Mouse (Mus musculus): ENCODE measurements at regions not wholly inside any gene's neighbourhood (a gene's known extent, or its start where the extent isn't known, plus 50 kb on each side); places are given as distances from the start of the nearest gene placed in this dataset.

GRCm38 (mm10) chr6:101858895-101859294 lies 481.2 kb upstream of the Pdzrn3 start:
- WGBS = 82% methylated on average over 5 of the region's 5 CpGs
- Histone ChIP-seq H3K4me1 (ENCODE audit: control insufficient read depth, insufficient read depth, low read length) (no peaks in the 10 kb centered on the region), H3K27me3 (ENCODE audit: control insufficient read depth, insufficient read depth, low read length) (no peaks in the 10 kb centered on the region), H3K4me3 (replicated peaks; ENCODE audit: insufficient read depth, low read depth, low read length) (no peak overlapping the region), H3K27ac (ENCODE audit: insufficient read depth, low read length) (no peak overlapping the region)
- no peak for DNase-seq
- TF ChIP-seq POLR2A (IDR thresholded peaks at IDR 0.05; ENCODE audit: borderline replicate concordance, insufficient read depth, low read length) (no peak), CTCF (IDR thresholded peaks at IDR 0.05; ENCODE audit: borderline replicate concordance, insufficient read depth, low read depth, low read length) (no peak)

- 92% methylated on average over 4 of the region's 4 CpGs for WGBS
- Histone ChIP-seq H3K4me1 (ENCODE audit: control insufficient read depth, insufficient read depth, low read length) (no peaks in the 10 kb centered on the region), H3K4me3 (replicated peaks; ENCODE audit: insufficient read depth, low read depth, low read length) (no peak overlapping the region), H3K27me3 (ENCODE audit: control insufficient read depth, insufficient read depth, low read length) (no peaks in the 10 kb centered on the region), H3K27ac (ENCODE audit: insufficient read depth, low read length) (no peak overlapping the region)
- DNase-seq = no peak
- TF ChIP-seq CTCF (IDR thresholded peaks at IDR 0.05; ENCODE audit: borderline replicate concordance, insufficient read depth, low read depth, low read length) = no peak
- TF ChIP-seq POLR2A (IDR thresholded peaks at IDR 0.05; ENCODE audit: borderline replicate concordance, insufficient read depth, low read length) = no peak
These were observed 463.0 kb upstream of the Pdzrn3 start for GRCm38 (mm10) chr6:101840695-101841094.

- no peaks in the 10 kb centered on the region for H3K27me3 ChIP-seq (ENCODE audit: control insufficient read depth, insufficient read depth, low read length)
- DNase-seq = peak in 1 of 2 experiments; percentile 6
- no peak overlapping the region for H3K4me3 ChIP-seq (replicated peaks; ENCODE audit: insufficient read depth, low read depth, low read length)
- no peaks in the 10 kb centered on the region for H3K4me1 ChIP-seq (ENCODE audit: control insufficient read depth, insufficient read depth, low read length)
- WGBS = 5% methylated on average over 6 of the region's 6 CpGs
- TF ChIP-seq CTCF (IDR thresholded peaks at IDR 0.05; ENCODE audit: borderline replicate concordance, insufficient read depth, low read depth, low read length) = no peak
- no peak for TF ChIP-seq POLR2A (IDR thresholded peaks at IDR 0.05; ENCODE audit: borderline replicate concordance, insufficient read depth, low read length)
- no peak overlapping the region for H3K27ac ChIP-seq (ENCODE audit: insufficient read depth, low read length)
These were observed 459.9 kb upstream of the Pdzrn3 start for GRCm38 (mm10) chr6:101837563-101837962.

- no peaks in the 10 kb centered on the region for H3K4me1 ChIP-seq (ENCODE audit: control insufficient read depth, insufficient read depth, low read length)
- TF ChIP-seq CTCF (IDR thresholded peaks at IDR 0.05; ENCODE audit: borderline replicate concordance, insufficient read depth, low read depth, low read length) (no peak), POLR2A (IDR thresholded peaks at IDR 0.05; ENCODE audit: borderline replicate concordance, insufficient read depth, low read length) (no peak)
- H3K27me3 ChIP-seq (ENCODE audit: control insufficient read depth, insufficient read depth, low read length) = no peaks in the 10 kb centered on the region
- 24% methylated on average over 2 of the region's 2 CpGs for WGBS
- DNase-seq = no peak
- no peak overlapping the region for H3K27ac ChIP-seq (ENCODE audit: insufficient read depth, low read length)
- no peak overlapping the region for H3K4me3 ChIP-seq (replicated peaks; ENCODE audit: insufficient read depth, low read depth, low read length)
These were observed 416.3 kb upstream of the Pdzrn3 start for GRCm38 (mm10) chr6:101793986-101794385.

- no peak overlapping the region for H3K4me3 ChIP-seq (replicated peaks; ENCODE audit: insufficient read depth, low read depth, low read length)
- H3K27me3 ChIP-seq (ENCODE audit: control insufficient read depth, insufficient read depth, low read length) = no peaks in the 10 kb centered on the region
- no peaks in the 10 kb centered on the region for H3K4me1 ChIP-seq (ENCODE audit: control insufficient read depth, insufficient read depth, low read length)
- H3K27ac ChIP-seq (ENCODE audit: insufficient read depth, low read length) = no peak overlapping the region
- TF ChIP-seq POLR2A (IDR thresholded peaks at IDR 0.05; ENCODE audit: borderline replicate concordance, insufficient read depth, low read length) (no peak), CTCF (IDR thresholded peaks at IDR 0.05; ENCODE audit: borderline replicate concordance, insufficient read depth, low read depth, low read length) (no peak)
- WGBS = 96% methylated on average over 3 of the region's 3 CpGs
- DNase-seq = no peak
These were observed 400.2 kb upstream of the Pdzrn3 start for GRCm38 (mm10) chr6:101777864-101778263.

GRCm38 (mm10) chr6:101773151-101773550 lies 395.5 kb upstream of the Pdzrn3 start:
- no peak for TF ChIP-seq POLR2A (IDR thresholded peaks at IDR 0.05; ENCODE audit: borderline replicate concordance, insufficient read depth, low read length)
- no peak for TF ChIP-seq CTCF (IDR thresholded peaks at IDR 0.05; ENCODE audit: borderline replicate concordance, insufficient read depth, low read depth, low read length)
- DNase-seq = no peak
- H3K27me3 ChIP-seq (ENCODE audit: control insufficient read depth, insufficient read depth, low read length) = no peaks in the 10 kb centered on the region
- no peak overlapping the region for H3K4me3 ChIP-seq (replicated peaks; ENCODE audit: insufficient read depth, low read depth, low read length)
- 87% methylated on average over 5 of the region's 5 CpGs for WGBS
- no peaks in the 10 kb centered on the region for H3K4me1 ChIP-seq (ENCODE audit: control insufficient read depth, insufficient read depth, low read length)
- no peak overlapping the region for H3K27ac ChIP-seq (ENCODE audit: insufficient read depth, low read length)

- Histone ChIP-seq H3K4me1 (ENCODE audit: control insufficient read depth, insufficient read depth, low read length) (no peaks in the 10 kb centered on the region), H3K27ac (ENCODE audit: insufficient read depth, low read length) (no peak overlapping the region), H3K4me3 (replicated peaks; ENCODE audit: insufficient read depth, low read depth, low read length) (no peak overlapping the region), H3K27me3 (ENCODE audit: control insufficient read depth, insufficient read depth, low read length) (no peaks in the 10 kb centered on the region)
- no peak for TF ChIP-seq CTCF (IDR thresholded peaks at IDR 0.05; ENCODE audit: borderline replicate concordance, insufficient read depth, low read depth, low read length)
- TF ChIP-seq POLR2A (IDR thresholded peaks at IDR 0.05; ENCODE audit: borderline replicate concordance, insufficient read depth, low read length) = no peak
- 71% methylated on average over 3 of the region's 3 CpGs for WGBS
- DNase-seq = no peak
These were observed 357.4 kb upstream of the Pdzrn3 start for GRCm38 (mm10) chr6:101735107-101735506.

GRCm38 (mm10) chr6:101720513-101720912 lies 342.8 kb upstream of the Pdzrn3 start:
- no peak overlapping the region for H3K4me3 ChIP-seq (replicated peaks; ENCODE audit: insufficient read depth, low read depth, low read length)
- no peaks in the 10 kb centered on the region for H3K27me3 ChIP-seq (ENCODE audit: control insufficient read depth, insufficient read depth, low read length)
- H3K4me1 ChIP-seq (ENCODE audit: control insufficient read depth, insufficient read depth, low read length) = no peaks in the 10 kb centered on the region
- H3K27ac ChIP-seq (ENCODE audit: insufficient read depth, low read length) = no peak overlapping the region
- no peak for DNase-seq
- no peak for TF ChIP-seq CTCF (IDR thresholded peaks at IDR 0.05; ENCODE audit: borderline replicate concordance, insufficient read depth, low read depth, low read length)
- TF ChIP-seq POLR2A (IDR thresholded peaks at IDR 0.05; ENCODE audit: borderline replicate concordance, insufficient read depth, low read length) = no peak

Measured in cerebellum, adult 2 months (tissue).